Mouse (Mus musculus): ENCODE results near the gene Gnai2. TPM values are rescaled to one million over a fixed set of nuclear protein-coding genes. Genes with fewer than 3 reads are reported as not detected.

The Gnai2 gene
- polyA plus RNA-seq, 1 experiment from 2014 or later: 369 TPM

DNA sequence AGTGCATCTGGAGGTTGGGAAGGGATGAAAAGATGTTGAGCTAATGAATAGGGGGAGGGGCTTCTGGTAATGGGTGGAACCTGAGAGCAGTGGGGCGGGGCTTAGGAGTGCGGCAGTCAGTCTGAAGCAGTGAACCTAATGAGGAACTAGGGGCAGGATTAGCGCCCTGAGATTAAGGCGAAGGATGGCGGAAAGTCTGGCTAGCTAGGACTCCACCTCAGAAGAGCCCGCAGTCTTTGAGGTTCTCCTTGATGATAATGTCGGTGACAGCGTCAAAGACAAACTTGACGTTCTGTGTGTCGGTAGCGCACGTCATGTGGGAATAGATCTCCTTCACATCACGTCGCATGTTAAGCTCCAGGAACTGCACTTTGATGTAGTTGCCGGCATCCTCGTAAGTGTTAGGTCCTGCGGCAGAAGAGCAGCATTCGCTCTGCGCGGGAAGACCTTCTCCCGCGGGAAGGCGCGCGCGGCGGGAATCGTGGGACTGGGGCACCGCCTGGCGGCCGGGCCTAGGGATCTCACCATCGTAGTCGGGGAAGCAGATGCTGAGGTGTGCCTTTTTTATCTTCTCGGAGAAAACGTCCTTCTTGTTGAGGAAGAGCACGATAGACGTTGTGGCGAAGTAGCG lies 40.6 kb upstream of the Gnai2 start:
- H3K4me2 ChIP-seq (ENCODE audit: low read depth, low read length): peak overlapping the region; percentile 58
- no peaks in the 10 kb centered on the region for H3K36me3 ChIP-seq (replicated peaks; ENCODE audit: control insufficient read depth, insufficient read depth, low read depth, low read length)
- peak overlapping the region; percentile 32 for H3K4me3 ChIP-seq (ENCODE audit: low read depth, low read length)
- WGBS: under 1% methylated on average over 39 of the region's 39 CpGs
- ATAC-seq (replicated peaks; ENCODE audit: insufficient number of reproducible peaks, low FRiP score, low TSS enrichment, low read depth): 0 out of 2 replicates have a peak, but pooled peaks have one; percentile 17
- peak; percentile 85 for DNase-seq (ENCODE audit: low spot score)
- H3K9me3 ChIP-seq (replicated peaks; ENCODE audit: control insufficient read depth, low read length): no peaks in the 10 kb centered on the region
- H3K4me1 ChIP-seq (ENCODE audit: control insufficient read depth, insufficient read depth, low read length): 0 out of 2 replicates have a peak, but pooled peaks cover 4% of the 10 kb centered on the region
- peak overlapping the region; percentile 34; the same call in 1 of the 2 replicates for H3K9ac ChIP-seq (replicated peaks; ENCODE audit: low read length)
- H3K27ac ChIP-seq (replicated peaks; ENCODE audit: low read depth, low read length): no peak overlapping the region
- H3K27me3 ChIP-seq (ENCODE audit: control insufficient read depth, insufficient read depth, low read length): peaks cover 18% of the 10 kb centered on the region

GRCm38 (mm10) chr9:107674609-107675429 lies 39.7 kb upstream of the Gnai2 start:
- DNase-seq (ENCODE audit: low spot score) (no peak), ATAC-seq (replicated peaks; ENCODE audit: insufficient number of reproducible peaks, low FRiP score, low TSS enrichment, low read depth) (no peak)
- 55% methylated on average over 9 of the region's 9 CpGs for WGBS
- Histone ChIP-seq H3K27me3 (ENCODE audit: control insufficient read depth, insufficient read depth, low read length) (peaks cover 18% of the 10 kb centered on the region), H3K4me3 (ENCODE audit: low read depth, low read length) (no peak overlapping the region), H3K4me1 (ENCODE audit: control insufficient read depth, insufficient read depth, low read length) (0 out of 2 replicates have a peak, but pooled peaks cover 4% of the 10 kb centered on the region), H3K27ac (replicated peaks; ENCODE audit: low read depth, low read length) (no peak overlapping the region), H3K4me2 (ENCODE audit: low read depth, low read length) (no peak overlapping the region), H3K9me3 (replicated peaks; ENCODE audit: control insufficient read depth, low read length) (no peaks in the 10 kb centered on the region), H3K9ac (replicated peaks; ENCODE audit: low read length) (no peak overlapping the region), H3K36me3 (replicated peaks; ENCODE audit: control insufficient read depth, insufficient read depth, low read depth, low read length) (no peaks in the 10 kb centered on the region)

DNA sequence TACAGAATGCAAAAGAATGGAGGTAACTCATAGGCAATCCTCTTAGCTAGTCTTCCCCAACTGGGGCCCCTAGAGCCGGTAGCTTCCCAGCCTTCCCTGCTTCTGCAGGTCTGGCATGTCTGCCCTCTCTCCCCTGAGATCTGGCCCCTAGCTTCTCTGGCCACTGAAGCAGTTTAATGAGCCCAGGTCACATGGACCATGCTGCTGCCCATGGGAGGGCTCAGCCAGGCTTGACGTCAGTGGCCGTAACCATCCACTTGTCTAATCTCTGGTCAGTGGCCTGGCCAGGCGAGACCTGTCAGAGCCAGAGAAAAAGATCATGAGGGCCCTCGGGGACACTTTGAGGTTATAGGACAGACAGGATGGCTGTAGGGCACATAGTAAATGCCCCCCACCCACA lies 35.1 kb upstream of the Gnai2 start:
- ATAC-seq (replicated peaks; ENCODE audit: insufficient number of reproducible peaks, low FRiP score, low TSS enrichment, low read depth): no peak
- H3K4me3 ChIP-seq (ENCODE audit: low read depth, low read length): no peak overlapping the region
- H3K27ac ChIP-seq (replicated peaks; ENCODE audit: low read depth, low read length): no peak overlapping the region
- H3K4me2 ChIP-seq (ENCODE audit: low read depth, low read length): no peak overlapping the region
- no peak for DNase-seq (ENCODE audit: low spot score)
- H3K9me3 ChIP-seq (replicated peaks; ENCODE audit: control insufficient read depth, low read length): no peaks in the 10 kb centered on the region
- no peaks in the 10 kb centered on the region for H3K36me3 ChIP-seq (replicated peaks; ENCODE audit: control insufficient read depth, insufficient read depth, low read depth, low read length)
- no peak overlapping the region for H3K9ac ChIP-seq (replicated peaks; ENCODE audit: low read length)
- H3K4me1 ChIP-seq (ENCODE audit: control insufficient read depth, insufficient read depth, low read length): peaks cover 3% of the 10 kb centered on the region
- H3K27me3 ChIP-seq (ENCODE audit: control insufficient read depth, insufficient read depth, low read length): peaks cover 10% of the 10 kb centered on the region
- 51% methylated on average over 5 of the region's 5 CpGs for WGBS

DNA sequence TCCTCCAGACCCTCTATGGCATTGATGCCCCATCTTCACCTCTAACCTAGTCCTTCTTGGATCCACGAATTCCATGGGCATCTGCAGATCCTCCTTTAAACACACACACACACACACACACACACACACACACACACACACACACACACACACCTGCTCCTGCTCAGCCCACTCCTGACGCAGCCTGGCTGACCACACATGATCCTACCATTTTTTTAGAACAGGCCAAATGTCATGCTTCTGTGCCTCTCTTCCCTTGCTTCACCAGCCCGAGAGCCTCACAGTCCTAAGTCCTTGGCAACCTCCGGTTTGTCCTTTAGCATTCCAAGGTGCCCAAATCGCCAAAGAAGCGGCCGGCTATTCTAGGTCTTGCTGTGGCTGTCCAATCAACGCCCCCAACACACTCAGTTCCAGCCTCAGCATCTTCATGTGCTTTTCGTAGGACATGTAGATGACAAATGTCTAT lies 34.3 kb upstream of the Gnai2 start, which contains the start of gene Slc38a3:
Gene Slc38a3 (minus strand): TSS at position 51 of the 466 bp plus-strand sequence.
- no peak for ATAC-seq (replicated peaks; ENCODE audit: insufficient number of reproducible peaks, low FRiP score, low TSS enrichment, low read depth)
- Histone ChIP-seq H3K36me3 (replicated peaks; ENCODE audit: control insufficient read depth, insufficient read depth, low read depth, low read length) (no peaks in the 10 kb centered on the region), H3K9me3 (replicated peaks; ENCODE audit: control insufficient read depth, low read length) (no peaks in the 10 kb centered on the region), H3K27me3 (ENCODE audit: control insufficient read depth, insufficient read depth, low read length) (peaks cover 9% of the 10 kb centered on the region), H3K4me2 (ENCODE audit: low read depth, low read length) (no peak within 1 kb of the TSS), H3K4me3 (ENCODE audit: low read depth, low read length) (no peak within 1 kb of the TSS), H3K27ac (replicated peaks; ENCODE audit: low read depth, low read length) (no peak within 1 kb of the TSS), H3K4me1 (ENCODE audit: control insufficient read depth, insufficient read depth, low read length) (peaks cover 3% of the 10 kb centered on the region), H3K9ac (replicated peaks; ENCODE audit: low read length) (no peak within 1 kb of the TSS)
- 84% methylated on average over 9 of the region's 9 CpGs for WGBS
- DNase-seq (ENCODE audit: low spot score): no peak

- no peaks in the 10 kb centered on the region for H3K36me3 ChIP-seq (replicated peaks; ENCODE audit: control insufficient read depth, insufficient read depth, low read depth, low read length)
- WGBS: 67% methylated on average over 3 of the region's 3 CpGs
- no peak overlapping the region for H3K9ac ChIP-seq (replicated peaks; ENCODE audit: low read length)
- H3K4me2 ChIP-seq (ENCODE audit: low read depth, low read length): no peak overlapping the region
- H3K27me3 ChIP-seq (ENCODE audit: control insufficient read depth, insufficient read depth, low read length): peaks cover 9% of the 10 kb centered on the region
- DNase-seq (ENCODE audit: low spot score): no peak
- H3K9me3 ChIP-seq (replicated peaks; ENCODE audit: control insufficient read depth, low read length): no peaks in the 10 kb centered on the region
- H3K27ac ChIP-seq (replicated peaks; ENCODE audit: low read depth, low read length): no peak overlapping the region
- no peak overlapping the region for H3K4me3 ChIP-seq (ENCODE audit: low read depth, low read length)
- ATAC-seq (replicated peaks; ENCODE audit: insufficient number of reproducible peaks, low FRiP score, low TSS enrichment, low read depth): no peak
- H3K4me1 ChIP-seq (ENCODE audit: control insufficient read depth, insufficient read depth, low read length): peaks cover 3% of the 10 kb centered on the region
Observed at GRCm38 (mm10) chr9:107668916-107669315, 33.7 kb upstream of the Gnai2 start.

DNA sequence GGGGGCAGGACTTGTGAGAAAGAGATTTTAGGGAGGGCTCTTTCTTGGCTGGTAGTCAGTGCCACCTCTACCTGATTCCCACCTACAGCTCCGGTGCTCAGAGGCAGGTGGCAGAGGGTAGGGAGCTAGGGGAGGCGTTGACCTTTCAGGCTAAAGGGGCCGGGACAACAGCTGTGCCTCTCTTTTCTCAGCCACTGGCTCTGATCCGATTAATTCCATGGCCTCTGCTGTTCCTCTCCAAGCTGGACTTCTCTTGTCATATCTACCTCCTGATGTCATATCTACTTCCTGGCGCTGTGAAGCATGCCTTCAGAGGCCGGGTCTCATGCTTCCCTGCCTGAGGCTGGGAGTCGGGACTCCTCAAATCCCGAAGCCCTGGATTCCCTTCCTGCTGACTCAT lies 32.8 kb upstream of the Gnai2 start:
- peak overlapping the region; percentile 95; the same call in 1 of the 2 replicates for H3K4me2 ChIP-seq (ENCODE audit: low read depth, low read length)
- 35% methylated on average over 8 of the region's 8 CpGs for WGBS
- DNase-seq (ENCODE audit: low spot score): no peak
- H3K27ac ChIP-seq (replicated peaks; ENCODE audit: low read depth, low read length): no peak overlapping the region
- no peaks in the 10 kb centered on the region for H3K9me3 ChIP-seq (replicated peaks; ENCODE audit: control insufficient read depth, low read length)
- peaks cover 8% of the 10 kb centered on the region for H3K4me1 ChIP-seq (ENCODE audit: control insufficient read depth, insufficient read depth, low read length)
- H3K36me3 ChIP-seq (replicated peaks; ENCODE audit: control insufficient read depth, insufficient read depth, low read depth, low read length): no peaks in the 10 kb centered on the region
- peaks cover 9% of the 10 kb centered on the region for H3K27me3 ChIP-seq (ENCODE audit: control insufficient read depth, insufficient read depth, low read length)
- no peak for ATAC-seq (replicated peaks; ENCODE audit: insufficient number of reproducible peaks, low FRiP score, low TSS enrichment, low read depth)
- H3K4me3 ChIP-seq (ENCODE audit: low read depth, low read length): no peak overlapping the region
- H3K9ac ChIP-seq (replicated peaks; ENCODE audit: low read length): no peak overlapping the region

- Histone ChIP-seq H3K36me3 (replicated peaks; ENCODE audit: control insufficient read depth, insufficient read depth, low read depth, low read length) (no peaks in the 10 kb centered on the region), H3K27me3 (ENCODE audit: control insufficient read depth, insufficient read depth, low read length) (peaks cover 9% of the 10 kb centered on the region), H3K9ac (replicated peaks; ENCODE audit: low read length) (peak overlapping the region; percentile 57), H3K27ac (replicated peaks; ENCODE audit: low read depth, low read length) (no peak overlapping the region), H3K4me1 (ENCODE audit: control insufficient read depth, insufficient read depth, low read length) (peaks cover 8% of the 10 kb centered on the region), H3K4me3 (ENCODE audit: low read depth, low read length) (peak overlapping the region; percentile 47), H3K9me3 (replicated peaks; ENCODE audit: control insufficient read depth, low read length) (no peaks in the 10 kb centered on the region), H3K4me2 (ENCODE audit: low read depth, low read length) (peak overlapping the region; percentile 95)
- peak; percentile 81 for DNase-seq (ENCODE audit: low spot score)
- peak; percentile 89 for ATAC-seq (replicated peaks; ENCODE audit: insufficient number of reproducible peaks, low FRiP score, low TSS enrichment, low read depth)
- under 1% methylated on average over 24 of the region's 24 CpGs for WGBS
Observed at GRCm38 (mm10) chr9:107667219-107667618, 32.1 kb upstream of the Gnai2 start.

DNA sequence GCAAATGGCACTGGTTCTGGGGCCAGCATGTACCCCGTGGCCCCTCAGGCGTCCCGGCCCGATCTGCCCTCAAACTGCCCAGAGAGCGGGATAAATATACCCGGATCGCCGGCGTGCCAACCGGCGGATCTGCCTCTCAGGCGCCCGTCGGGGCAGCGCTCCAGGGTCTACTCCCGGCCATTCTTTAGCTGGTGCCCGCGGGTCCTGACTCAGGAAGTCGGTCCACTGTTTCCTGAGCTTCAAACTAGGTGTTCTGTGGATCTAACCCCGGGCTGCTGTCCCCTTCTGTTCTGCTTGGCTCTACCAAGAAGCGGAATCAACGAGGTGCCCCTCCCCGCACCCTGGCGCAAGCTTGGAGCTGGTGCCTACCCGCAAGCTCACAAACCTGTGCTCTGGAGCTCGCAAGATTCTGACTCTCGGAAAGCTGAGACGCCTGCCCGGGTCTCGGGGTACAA lies 31.6 kb upstream of the Gnai2 start:
- peaks cover 9% of the 10 kb centered on the region for H3K27me3 ChIP-seq (ENCODE audit: control insufficient read depth, insufficient read depth, low read length)
- DNase-seq (ENCODE audit: low spot score): peak; percentile 41
- peak overlapping the region; percentile 57 for H3K9ac ChIP-seq (replicated peaks; ENCODE audit: low read length)
- ATAC-seq (replicated peaks; ENCODE audit: insufficient number of reproducible peaks, low FRiP score, low TSS enrichment, low read depth): no peak
- H3K4me1 ChIP-seq (ENCODE audit: control insufficient read depth, insufficient read depth, low read length): peaks cover 8% of the 10 kb centered on the region
- peak overlapping the region; percentile 95 for H3K4me2 ChIP-seq (ENCODE audit: low read depth, low read length)
- WGBS: 1% methylated on average over 30 of the region's 30 CpGs
- no peaks in the 10 kb centered on the region for H3K9me3 ChIP-seq (replicated peaks; ENCODE audit: control insufficient read depth, low read length)
- peak overlapping the region; percentile 47 for H3K4me3 ChIP-seq (ENCODE audit: low read depth, low read length)
- no peak overlapping the region for H3K27ac ChIP-seq (replicated peaks; ENCODE audit: low read depth, low read length)
- H3K36me3 ChIP-seq (replicated peaks; ENCODE audit: control insufficient read depth, insufficient read depth, low read depth, low read length): no peaks in the 10 kb centered on the region
